Mouse (Mus musculus): ENCODE results near the gene Calm2.
A peak's percentile ranks its signal among the peaks of the same experiment; 100 is the strongest.

Calm2 gene

GRCm38 (mm10) chr17:87391242-87391641, 55.5 kb downstream of the Calm2 start:
- DNase-seq (ENCODE audit: low spot score): peak; percentile 39

DNA sequence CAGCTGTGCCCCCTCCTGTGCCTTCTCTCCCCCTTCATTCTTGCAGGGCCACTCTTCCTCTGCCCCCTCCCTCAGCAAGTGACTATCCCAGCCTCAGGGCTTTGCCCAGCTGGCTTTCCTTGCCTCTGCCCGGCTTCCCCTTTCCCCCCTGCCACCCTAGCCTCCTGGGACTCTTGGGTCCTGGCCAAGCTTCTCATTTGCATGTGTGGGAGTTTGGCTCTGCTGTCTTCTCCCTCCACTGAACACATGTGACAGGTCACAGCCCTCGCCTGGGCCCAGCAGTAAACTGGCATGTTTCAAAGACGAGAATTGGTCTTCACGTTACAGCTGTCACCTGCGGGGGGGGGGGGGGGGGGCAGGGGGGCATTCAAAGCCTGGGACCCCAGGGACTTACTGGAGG, 59.7 kb downstream of the Calm2 start:
- DNase-seq (ENCODE audit: low spot score): peak; percentile 33

- no peak for DNase-seq (ENCODE audit: low spot score)
Measured at GRCm38 (mm10) chr17:87385835-87386234, 60.9 kb downstream of the Calm2 start.

Data from MN1 (cell line).